Mouse (Mus musculus) forebrain, embryonic 10.5 days (tissue): ENCODE data around the gene Ugt1a10. TPM values are rescaled to one million over a fixed set of nuclear protein-coding genes. Genes with fewer than 3 reads are reported as not detected.
"Not testable (repeated sequence)": the region's sequence is repeated elsewhere in the genome, so short reads cannot be mapped to it uniquely, and the experiment has no call there.

Experiments used
- DNase-seq: peaks from one replicate; pipeline ENCODE4 v3.0.0-alpha.2; 2017; ENCODE audit warnings: low spot score; ENCODE audit errors: extremely low spot score
- H3K27ac ChIP-seq: fragments of 300-500 bp; sonication (generic); 2 replicates; pipeline ENCODE4 v1.5.1; 2016; ENCODE audit warnings: mild to moderate bottlenecking
- H3K27me3 ChIP-seq: fragments of 300-500 bp; sonication (generic); 2 replicates; pipeline ENCODE4 v1.6.1; 2016; ENCODE audit warnings: mild to moderate bottlenecking; ENCODE audit not compliant: poor library complexity, severe bottlenecking
- H3K36me3 ChIP-seq: fragments of 300-500 bp; sonication (generic); replicated peaks from 2 replicates; pipeline ENCODE4 v1.6.1; 2016; ENCODE audit warnings: mild to moderate bottlenecking, moderate library complexity
- H3K4me1 ChIP-seq: fragments of 300-500 bp; sonication (generic); 2 replicates; pipeline ENCODE4 v1.6.1; 2016
- H3K4me3 ChIP-seq: fragments of 300-500 bp; sonication (generic); 2 replicates; pipeline ENCODE4 v1.5.1; 2016; ENCODE audit warnings: mild to moderate bottlenecking, moderate library complexity
- H3K9me3 ChIP-seq: fragments of 300-500 bp; sonication (generic); 2 replicates; pipeline ENCODE4 v1.6.1; 2016; ENCODE audit warnings: mild to moderate bottlenecking, moderate library complexity
- WGBS: fragments of 180-500 bp; shearing (Covaris S2); methylation state at CpG from one replicate; pipeline ENCODE4 v1.1.7; 2016; 5-methylcytosine and 5-hydroxymethylcytosine counted together
- polyA plus RNA-seq: library from polyadenylated mRNA; unstranded; fragments of >200 nt; fragmentation: Nextera tagmentation; extraction: Ambion mirVana; gene quantifications from 2 replicates; pipeline ENCODE4 v1.2.1, GENCODE M21; 2016

Ugt1a10 gene
- polyA plus RNA-seq, 1 experiment from 2014 or later = not detected

- not testable (repeated sequence) for DNase-seq, H3K36me3 ChIP-seq, H3K4me1 ChIP-seq, H3K4me3 ChIP-seq, H3K9me3 ChIP-seq, H3K27ac ChIP-seq, H3K27me3 ChIP-seq
- 28% methylated on average over 2 of the region's 2 CpGs for WGBS
Observed at GRCm38 (mm10) chr1:88066472-88067102, 11.4 kb downstream of the Ugt1a10 start.

GRCm38 (mm10) chr1:88070495-88070894, 15.3 kb downstream of the Ugt1a10 start, which contains the start of gene Ugt1a9:
Gene Ugt1a9 (plus strand): TSS chr1:88070800.
- Histone ChIP-seq H3K4me1 (peaks cover 5% of the 10 kb centered on the region; the same call in 1 of the 2 replicates), H3K27me3 (no peaks in the 10 kb centered on the region), H3K9me3 (no peaks in the 10 kb centered on the region), H3K27ac (no peak within 1 kb of the TSS), H3K4me3 (no peak within 1 kb of the TSS), H3K36me3 (no peaks in the 10 kb centered on the region)
- 86% methylated on average over 2 of the region's 2 CpGs for WGBS
- no peak for DNase-seq

- no peaks in the 10 kb centered on the region for H3K36me3 ChIP-seq
- no peaks in the 10 kb centered on the region for H3K9me3 ChIP-seq
- peaks cover 5% of the 10 kb centered on the region; the same call in 1 of the 2 replicates for H3K4me1 ChIP-seq
- H3K4me3 ChIP-seq = no peak overlapping the region
- no peak for DNase-seq
- H3K27ac ChIP-seq = no peak overlapping the region
- 89% methylated on average over 4 of the region's 4 CpGs for WGBS
- H3K27me3 ChIP-seq = no peaks in the 10 kb centered on the region
Observed at GRCm38 (mm10) chr1:88070902-88071301, 15.7 kb downstream of the Ugt1a10 start.

GRCm38 (mm10) chr1:88074471-88074870, 19.3 kb downstream of the Ugt1a10 start:
- no peaks in the 10 kb centered on the region for H3K9me3 ChIP-seq
- WGBS = 92% methylated on average over 2 of the region's 2 CpGs
- no peaks in the 10 kb centered on the region for H3K27me3 ChIP-seq

GRCm38 (mm10) chr1:88077128-88077527, 21.9 kb downstream of the Ugt1a10 start:
- no peaks in the 10 kb centered on the region for H3K4me1 ChIP-seq
- H3K9me3 ChIP-seq = no peaks in the 10 kb centered on the region
- 94% methylated on average over 1 of the region's 1 CpGs for WGBS
- H3K27me3 ChIP-seq = no peaks in the 10 kb centered on the region
- no peak overlapping the region for H3K27ac ChIP-seq
- no peak overlapping the region for H3K4me3 ChIP-seq
- no peak for DNase-seq
- H3K36me3 ChIP-seq = no peaks in the 10 kb centered on the region

More at GRCm38 (mm10) chr1:88074471-88074870, 19.3 kb downstream of the Ugt1a10 start:
- Histone ChIP-seq H3K36me3 (no peaks in the 10 kb centered on the region), H3K27ac (no peak overlapping the region), H3K4me3 (no peak overlapping the region), H3K4me1 (peaks cover 3% of the 10 kb centered on the region; the same call in 1 of the 2 replicates)
- DNase-seq = no peak

GRCm38 (mm10) chr1:88081670-88082069, 26.5 kb downstream of the Ugt1a10 start:
- Histone ChIP-seq H3K4me1 (no peaks in the 10 kb centered on the region), H3K36me3 (no peaks in the 10 kb centered on the region), H3K27me3 (no peaks in the 10 kb centered on the region), H3K4me3 (no peak overlapping the region), H3K27ac (no peak overlapping the region), H3K9me3 (no peaks in the 10 kb centered on the region)
- DNase-seq = no peak
- WGBS = 85% methylated on average over 1 of the region's 1 CpGs

GRCm38 (mm10) chr1:88086125-88086524, 30.9 kb downstream of the Ugt1a10 start:
- Histone ChIP-seq H3K9me3 (no peaks in the 10 kb centered on the region), H3K36me3 (no peaks in the 10 kb centered on the region), H3K4me1 (no peaks in the 10 kb centered on the region), H3K27me3 (no peaks in the 10 kb centered on the region), H3K4me3 (no peak overlapping the region), H3K27ac (no peak overlapping the region)
- WGBS = 77% methylated on average over 1 of the region's 1 CpGs
- DNase-seq = no peak

GRCm38 (mm10) chr1:88087513-88087912, 32.3 kb downstream of the Ugt1a10 start, which contains the start of gene Ugt1a8:
Gene Ugt1a8 (plus strand): TSS chr1:88087813.
- WGBS = 80% methylated on average over 3 of the region's 3 CpGs
- Histone ChIP-seq H3K4me1 (no peaks in the 10 kb centered on the region), H3K27me3 (no peaks in the 10 kb centered on the region), H3K27ac (no peak within 1 kb of the TSS), H3K9me3 (no peaks in the 10 kb centered on the region), H3K36me3 (no peaks in the 10 kb centered on the region), H3K4me3 (no peak within 1 kb of the TSS)
- no peak for DNase-seq

GRCm38 (mm10) chr1:88092341-88092740, 37.2 kb downstream of the Ugt1a10 start:
- Histone ChIP-seq H3K4me1 (peaks cover 3% of the 10 kb centered on the region; the same call in 1 of the 2 replicates), H3K9me3 (no peaks in the 10 kb centered on the region), H3K4me3 (no peak overlapping the region), H3K27me3 (no peaks in the 10 kb centered on the region), H3K27ac (no peak overlapping the region), H3K36me3 (no peaks in the 10 kb centered on the region)
- no peak for DNase-seq

- not testable (repeated sequence) for H3K4me3 ChIP-seq, H3K36me3 ChIP-seq, H3K4me1 ChIP-seq, H3K27me3 ChIP-seq, H3K27ac ChIP-seq, DNase-seq, H3K9me3 ChIP-seq
- WGBS = 79% methylated on average over 3 of the region's 3 CpGs
Observed at GRCm38 (mm10) chr1:88094270-88094676, 39.1 kb downstream of the Ugt1a10 start.

- Histone ChIP-seq H3K27ac (peak within 1 kb of the TSS; percentile 53; the same call in 1 of the 2 replicates), H3K36me3 (no peaks in the 10 kb centered on the region), H3K4me1 (peaks cover 3% of the 10 kb centered on the region; the same call in 1 of the 2 replicates), H3K9me3 (no peaks in the 10 kb centered on the region), H3K27me3 (no peaks in the 10 kb centered on the region), H3K4me3 (no peak within 1 kb of the TSS)
- WGBS = 73% methylated on average over 10 of the region's 10 CpGs
- no peak for DNase-seq
Observed at GRCm38 (mm10) chr1:88094941-88095492, 39.8 kb downstream of the Ugt1a10 start, which contains the start of gene Ugt1a7c. Gene Ugt1a7c (plus strand): TSS chr1:88095062.

- H3K27me3 ChIP-seq, H3K4me3 ChIP-seq, H3K4me1 ChIP-seq, H3K9me3 ChIP-seq, H3K36me3 ChIP-seq, DNase-seq, H3K27ac ChIP-seq: not testable (repeated sequence)
- 87% methylated on average over 3 of the region's 3 CpGs for WGBS
Observed at GRCm38 (mm10) chr1:88098546-88098945, 43.4 kb downstream of the Ugt1a10 start.

- H3K4me1 ChIP-seq, H3K9me3 ChIP-seq, H3K4me3 ChIP-seq, H3K27ac ChIP-seq, H3K27me3 ChIP-seq, H3K36me3 ChIP-seq, DNase-seq: not testable (repeated sequence)
- WGBS = 81% methylated on average over 2 of the region's 2 CpGs
Observed at GRCm38 (mm10) chr1:88099691-88100090, 44.5 kb downstream of the Ugt1a10 start.
